ENCODE assay signal across 8 mouse cellular contexts in genomic region chr2:113758311-113759161, GRCm38 (mm10). TPM values are rescaled to one million over a fixed set of nuclear protein-coding genes. Genes with fewer than 3 reads are reported as not detected.
DNase-seq lines count a peak whose midpoint lies in the region; ATAC-seq and TF ChIP-seq lines count a peak whose summit lies in the region.

Grem1 (minus strand) TSS chr2:113758646.

- H3K9me3 ChIP-seq in forebrain, embryonic 14.5 days (replicated peaks; ENCODE audit: control insufficient read depth, low read length), result no peaks in the 10 kb centered on the region
- H3K9me3 ChIP-seq in limb, embryonic 13.5 days, result no peaks in the 10 kb centered on the region

- under 1% methylated on average over 64 of the region's 64 CpGs for WGBS in forebrain, embryonic 14.5 days
- under 1% methylated on average over 64 of the region's 64 CpGs for WGBS in limb, embryonic 13.5 days

- peak within 1 kb of the TSS; percentile 38 for H3K4me3 ChIP-seq in bone marrow macrophage, adult 2 months (ENCODE audit: insufficient read depth, low read length)
- H3K4me3 ChIP-seq in forebrain, embryonic 14.5 days (ENCODE audit: low read depth, low read length), result peak within 1 kb of the TSS; percentile 51
- H3K4me3 ChIP-seq in limb, embryonic 13.5 days, result peak within 1 kb of the TSS; percentile 57

- peaks cover 36% of the 10 kb centered on the region for H3K27me3 ChIP-seq in forebrain, embryonic 14.5 days (replicated peaks; ENCODE audit: control insufficient read depth, insufficient read depth, low read length)
- peaks cover 54% of the 10 kb centered on the region for H3K27me3 ChIP-seq in limb, embryonic 13.5 days

- peak; percentile 60 for ATAC-seq in forebrain, embryonic 14.5 days
- peak; percentile 73 for ATAC-seq in limb, embryonic 13.5 days (ENCODE audit: low FRiP score, low read depth)

- DNase-seq in kidney, postnatal 14 days, result peak; percentile 6
- no peak for DNase-seq in kidney, adult 18-20 months
- DNase-seq in forebrain, embryonic 14.5 days (ENCODE audit: low spot score), result peak; percentile 28
- DNase-seq in right cerebral cortex, postnatal 25 days, result peak; percentile 30
- DNase-seq in layer of hippocampus, adult 9-11 months, result no peak
- DNase-seq in spleen, postnatal 4 days (ENCODE audit: low spot score in 2 of 2), result no peak

- H3K4me1 ChIP-seq in bone marrow macrophage, adult 2 months (ENCODE audit: control insufficient read depth, insufficient read depth, low read length), result no peaks in the 10 kb centered on the region
- peaks cover 5% of the 10 kb centered on the region; the same call in 1 of the 2 replicates for H3K4me1 ChIP-seq in forebrain, embryonic 14.5 days (ENCODE audit: control insufficient read depth, insufficient read depth, low read length)
- H3K4me1 ChIP-seq in limb, embryonic 13.5 days, result peaks cover 25% of the 10 kb centered on the region

- no peak within 1 kb of the TSS for H3K27ac ChIP-seq in bone marrow macrophage, adult 2 months (ENCODE audit: insufficient read depth, low read depth, low read length)
- no peak within 1 kb of the TSS for H3K27ac ChIP-seq in forebrain, embryonic 14.5 days (ENCODE audit: low read depth, low read length)
- H3K27ac ChIP-seq in limb, embryonic 13.5 days, result no peak within 1 kb of the TSS

- no peak for TF ChIP-seq CTCF in bone marrow macrophage, adult 2 months (IDR thresholded peaks at IDR 0.05; ENCODE audit: low read depth, low read length)

- H3K36me3 ChIP-seq in forebrain, embryonic 14.5 days (ENCODE audit: control insufficient read depth, insufficient read depth, low read length), result no peaks in the 10 kb centered on the region
- H3K36me3 ChIP-seq in limb, embryonic 13.5 days, result no peaks in the 10 kb centered on the region

- peak within 1 kb of the TSS; percentile 92 for H3K4me2 ChIP-seq in forebrain, embryonic 14.5 days (ENCODE audit: low read length)
- H3K4me2 ChIP-seq in limb, embryonic 13.5 days (replicated peaks), result peak within 1 kb of the TSS; percentile 96

- peak within 1 kb of the TSS; percentile 59 for H3K9ac ChIP-seq in forebrain, embryonic 14.5 days (ENCODE audit: low read length)
- peak within 1 kb of the TSS; percentile 63 for H3K9ac ChIP-seq in limb, embryonic 13.5 days

- no peak for TF ChIP-seq POLR2A in bone marrow macrophage, adult 2 months (IDR thresholded peaks at IDR 0.05; ENCODE audit: borderline replicate concordance, low read depth, low read length)

RNA-seq across cellular contexts. Expression of gene Grem1, which starts in this region (rescaled TPM):
- 0.89 and 2.2 TPM in 2 replicates for polyA plus RNA-seq in bone marrow macrophage, adult 2 months (2012; ENCODE audit: insufficient read depth, insufficient read length, missing spikeins)
- polyA plus RNA-seq in forebrain, embryonic 14.5 days (2014; fragmentation: Nextera tagmentation; extraction: Ambion mirVana), result 0.32 and 0.48 TPM in 2 replicates
- polyA plus RNA-seq in limb, embryonic 13.5 days (2015; fragmentation: Nextera tagmentation; extraction: Ambion mirVana), result 3.3 and 4.1 TPM in 2 replicates

Comparison
In these comparisons a context has a peak if more than half of its experiments do, and no peak if none do; other contexts are left out.
1. DNase-seq: peak in kidney, postnatal 14 days (single experiment) and right cerebral cortex, postnatal 25 days (single experiment); none in kidney, adult 18-20 months (single experiment), layer of hippocampus, adult 9-11 months (single experiment) and spleen, postnatal 4 days (0 of 2).
2. Peak in DNase-seq, ATAC-seq, H3K4me3 ChIP-seq, H3K9ac ChIP-seq and H3K4me2 ChIP-seq in forebrain, embryonic 14.5 days; RNA of the gene not detected or under 1 TPM.
3. Peak in every context shown above with its lines, with median percentiles within 50 percentile points of each other: H3K4me3 ChIP-seq.